Mouse (Mus musculus) cortical plate, adult 2 months (tissue): ENCODE data around the gene Pan3.

Source experiments
- CTCF ChIP-seq: fragments of 200-500 bp; IDR thresholded peaks from 2 replicates; pipeline ENCODE4 v1.5.1; 2011; ENCODE audit warnings: mild to moderate bottlenecking, control low read depth, low read length; ENCODE audit not compliant: insufficient read depth; ENCODE audit errors: extremely low read depth
- POLR2A ChIP-seq: fragments of 200-500 bp; IDR thresholded peaks from 2 replicates; pipeline ENCODE4 v1.6.1; 2011; ENCODE audit warnings: mild to moderate bottlenecking, low read length, control low read depth; ENCODE audit not compliant: insufficient read depth; ENCODE audit errors: extremely low read depth

DNA sequence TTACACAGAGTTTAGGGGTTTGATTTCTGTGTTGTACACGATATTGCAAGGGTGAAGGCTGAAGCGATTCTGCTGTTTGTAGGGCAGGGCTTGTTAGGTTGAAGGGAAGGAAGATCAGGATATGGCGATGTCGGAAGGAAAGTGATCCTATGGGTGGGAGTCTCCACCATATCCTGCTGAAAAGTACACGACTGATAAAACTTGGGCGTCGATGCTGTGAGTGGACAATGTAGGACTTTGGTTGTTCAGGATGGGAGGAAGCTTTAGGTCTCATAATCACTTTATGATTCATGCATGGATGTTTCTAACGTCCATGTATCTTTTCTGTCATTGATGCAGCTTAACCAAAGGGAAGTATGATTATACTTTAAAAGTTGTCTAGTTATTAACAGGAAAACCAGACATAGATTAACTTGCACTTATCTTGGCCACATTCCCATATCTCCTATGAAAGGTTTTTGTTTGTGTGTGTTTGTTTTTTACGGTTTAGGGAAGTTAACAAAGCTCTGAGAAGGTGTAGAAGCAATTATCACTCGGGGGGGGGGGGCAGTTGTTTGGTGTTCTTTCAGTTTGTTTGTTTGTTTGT lies 64.9 kb downstream of the Pan3 start:
- TF ChIP-seq CTCF (no peak), POLR2A (no peak)
